Mouse (Mus musculus) urinary bladder, postnatal 25 days (tissue): ENCODE measurements around the gene Ptcd2.

Source experiments
- DNase-seq: peaks from one replicate; pipeline ENCODE4 v3.0.0; 2022; ENCODE audit warnings: low spot score

Ptcd2 gene

DNA sequence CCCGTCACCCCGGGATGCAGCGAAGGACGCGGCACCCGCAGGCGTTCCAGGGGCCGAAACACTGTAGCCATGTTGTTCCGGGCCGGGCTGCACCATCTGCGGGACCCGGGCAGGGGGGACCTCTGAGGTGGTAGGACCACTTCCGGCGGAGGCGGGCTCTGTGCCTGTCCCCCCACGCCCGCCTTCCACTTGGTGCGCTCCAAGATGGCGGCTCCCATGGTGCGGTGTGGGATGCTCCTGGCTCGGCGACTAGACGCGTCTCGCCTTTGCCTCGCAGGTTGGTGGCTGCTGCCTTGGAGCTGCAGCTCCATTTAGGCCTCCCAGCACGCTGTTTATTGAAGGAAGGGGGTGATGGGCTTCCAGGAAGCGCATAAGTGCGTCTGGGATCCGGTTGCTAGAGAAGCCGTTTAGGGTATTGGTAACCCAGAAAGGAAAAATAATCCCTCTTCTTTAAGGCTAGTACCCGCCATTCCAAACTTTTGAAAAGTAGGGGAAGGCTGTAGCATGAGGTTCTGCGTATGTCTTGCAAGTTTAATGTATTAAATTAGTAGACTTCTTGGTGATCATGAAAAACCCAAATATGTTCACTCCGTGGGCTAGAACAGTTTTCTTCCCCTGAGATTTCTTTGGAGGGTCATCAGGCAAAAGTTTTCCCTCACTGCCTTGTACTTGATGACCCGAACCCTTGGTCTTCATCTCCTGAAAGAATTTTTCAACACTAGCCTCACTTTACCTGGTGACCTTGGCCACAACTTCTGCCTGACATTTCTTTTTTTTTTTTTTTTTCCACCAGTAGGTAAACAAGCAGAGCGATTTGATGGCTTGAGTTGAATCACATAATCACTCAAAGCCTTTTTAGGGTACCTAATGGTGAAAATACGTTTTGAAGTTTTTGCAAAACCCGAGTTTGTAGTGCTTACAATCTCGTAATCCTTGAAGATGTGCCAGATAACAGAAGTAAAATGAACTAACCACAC is at the start of gene Ptcd2, which contains the start of gene Mrps27:
Gene Ptcd2 (minus strand): TSS at position 107 of the 977 bp plus-strand sequence.
Gene Mrps27 (plus strand): TSS at position 188 of the 977 bp plus-strand sequence.
- peak; percentile 97 for DNase-seq

DNA sequence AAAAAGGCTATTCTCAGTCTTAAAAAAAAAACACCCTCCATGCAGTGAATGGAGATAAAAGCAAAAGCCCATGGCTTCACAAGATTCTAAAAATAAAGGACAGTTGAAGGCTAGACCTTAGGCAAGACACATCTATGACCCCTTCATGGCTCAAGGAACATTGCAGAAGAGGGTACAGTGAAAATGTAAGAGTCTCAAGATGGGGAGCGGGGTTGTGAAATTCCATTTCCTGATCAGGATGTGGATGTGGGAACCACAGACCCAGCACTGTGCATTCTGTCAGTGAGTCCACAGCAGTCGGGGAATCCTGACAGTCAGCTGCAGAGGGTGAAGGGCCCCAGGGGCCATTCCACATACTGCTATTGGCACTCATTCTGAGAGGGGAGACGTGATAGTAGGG is 48.6 kb upstream of the Ptcd2 start:
- DNase-seq: no peak

DNA sequence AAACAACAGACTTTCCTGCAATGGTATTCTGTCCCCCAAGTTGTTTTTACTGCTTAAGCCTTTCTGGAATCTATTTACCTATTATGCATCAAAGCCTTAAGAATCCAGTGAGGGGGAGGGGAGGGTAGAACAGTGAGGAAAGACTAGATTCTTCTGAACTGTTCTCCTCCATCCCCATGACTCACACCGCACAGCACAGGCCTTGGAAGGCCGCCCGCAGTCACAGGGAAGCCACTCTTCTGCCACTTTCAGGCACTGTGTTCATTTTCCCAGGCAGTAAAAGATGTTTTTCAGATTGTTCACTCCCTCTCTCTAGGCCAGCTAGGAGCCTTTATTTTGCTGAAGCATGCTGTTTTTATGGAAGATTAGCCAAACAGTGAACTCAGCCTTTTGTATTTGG is 46.9 kb upstream of the Ptcd2 start:
- DNase-seq: peak; percentile 60

DNA sequence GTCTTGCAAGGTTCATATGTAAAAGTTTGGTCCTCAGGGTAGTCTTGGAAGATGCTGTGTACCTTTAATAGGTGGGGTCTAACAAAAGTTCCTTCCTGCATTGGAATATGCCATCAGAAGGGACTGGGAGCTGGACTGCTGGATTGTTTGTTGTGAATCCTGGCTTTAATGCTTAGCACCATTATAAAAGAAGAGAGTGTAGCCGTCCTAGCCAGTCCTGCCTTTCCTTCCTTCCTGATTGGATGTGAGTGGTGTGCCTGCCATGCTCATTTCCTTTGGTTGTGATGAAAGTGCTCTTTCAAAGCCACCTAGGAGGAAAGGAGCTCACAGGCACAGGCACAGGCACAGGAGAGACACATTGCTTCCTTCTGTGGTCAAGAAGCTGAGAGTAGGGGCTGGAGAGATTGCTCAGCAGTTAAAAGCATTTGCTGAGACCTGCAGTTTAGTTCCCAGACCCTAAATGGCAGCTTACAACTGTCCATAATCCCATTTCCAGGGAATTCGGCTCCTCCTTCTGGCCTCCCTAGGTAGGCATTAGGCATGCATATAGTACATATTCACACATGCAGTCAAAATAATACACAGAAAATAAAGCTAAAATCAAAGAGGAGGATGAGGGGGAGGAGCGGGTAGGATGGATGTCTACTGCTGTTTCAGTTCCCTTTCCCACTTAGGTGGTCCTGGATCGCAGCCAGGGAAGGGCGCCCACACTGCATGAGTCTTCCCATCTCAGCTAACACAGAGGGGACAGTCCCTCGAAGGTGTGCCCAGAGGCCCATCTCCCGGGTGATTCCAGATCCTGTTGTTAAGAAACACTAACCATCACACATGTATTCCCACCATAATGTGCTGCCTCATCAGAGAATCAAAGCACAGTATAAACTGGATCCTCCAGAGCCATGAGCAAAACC is 43.7 kb upstream of the Ptcd2 start:
- DNase-seq: no peak

DNA sequence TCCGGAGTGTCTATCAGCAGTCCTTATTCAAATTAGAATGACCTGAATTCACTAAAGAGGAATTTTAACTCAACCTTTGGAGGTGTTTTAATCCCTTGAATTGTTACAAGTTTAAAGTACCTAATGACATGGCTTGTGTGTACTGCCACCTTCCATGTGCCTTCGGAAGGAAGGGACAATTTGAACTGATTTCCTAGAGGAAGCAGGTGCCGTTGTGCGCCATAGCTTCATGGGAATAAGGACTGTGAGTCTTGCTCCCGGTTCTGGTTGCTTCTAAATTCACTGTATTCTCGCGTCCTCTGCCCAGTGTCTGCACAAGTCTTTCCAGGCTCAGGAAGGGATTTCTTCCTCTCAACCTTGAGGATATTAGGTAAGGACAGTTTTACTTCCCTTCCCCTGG is 41.8 kb upstream of the Ptcd2 start:
- DNase-seq: no peak

DNA sequence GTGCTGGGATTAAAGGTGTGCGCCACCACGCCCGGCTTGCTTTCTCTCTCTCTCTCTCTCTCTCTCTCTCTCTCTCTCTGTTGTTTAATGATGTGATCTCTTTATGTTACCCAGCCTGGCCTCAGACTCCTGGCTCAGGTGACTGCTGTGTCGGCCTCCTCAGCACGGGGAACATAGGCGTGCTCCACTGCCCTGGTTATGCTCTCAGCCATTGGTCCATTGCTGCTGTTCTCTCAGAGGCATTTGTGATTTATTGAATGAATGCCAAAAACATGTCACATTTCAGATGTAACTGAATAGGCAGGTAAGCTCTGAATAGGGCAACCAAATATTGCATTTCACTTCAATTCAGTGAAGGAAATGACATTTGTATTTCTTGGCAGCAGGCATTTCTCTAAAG is 41.4 kb upstream of the Ptcd2 start:
- no peak for DNase-seq

DNA sequence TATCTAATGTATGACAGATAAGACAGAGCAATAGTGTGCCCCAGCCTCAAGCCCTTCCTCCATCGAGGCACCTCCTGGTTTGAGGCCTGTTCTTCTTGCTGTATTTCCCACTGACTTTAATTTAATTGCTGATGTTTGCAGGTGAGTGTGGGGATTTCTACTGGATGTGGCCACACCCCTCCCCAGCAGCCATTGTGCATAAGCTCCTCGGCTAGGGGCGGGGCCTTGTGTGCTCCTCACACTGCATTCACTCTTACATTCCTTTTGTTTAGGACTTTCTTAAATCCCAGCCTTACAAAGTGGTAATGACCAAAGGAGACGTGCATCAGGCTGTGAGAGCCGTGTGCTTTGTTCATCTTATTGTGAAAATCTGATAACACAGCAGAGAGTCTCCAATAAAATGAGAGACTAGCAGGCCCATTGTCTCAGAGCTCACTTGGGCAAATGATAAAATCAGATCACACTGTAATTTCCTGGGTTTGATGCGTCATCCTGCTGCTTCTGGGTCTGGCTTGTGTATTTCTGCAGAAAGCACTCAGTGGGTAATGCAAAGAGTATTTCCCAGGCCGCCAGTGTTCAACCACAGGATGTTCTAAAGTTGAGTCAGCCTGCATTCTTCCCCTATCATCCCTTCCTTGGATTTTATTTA is 40.2 kb upstream of the Ptcd2 start:
- no peak for DNase-seq

DNA sequence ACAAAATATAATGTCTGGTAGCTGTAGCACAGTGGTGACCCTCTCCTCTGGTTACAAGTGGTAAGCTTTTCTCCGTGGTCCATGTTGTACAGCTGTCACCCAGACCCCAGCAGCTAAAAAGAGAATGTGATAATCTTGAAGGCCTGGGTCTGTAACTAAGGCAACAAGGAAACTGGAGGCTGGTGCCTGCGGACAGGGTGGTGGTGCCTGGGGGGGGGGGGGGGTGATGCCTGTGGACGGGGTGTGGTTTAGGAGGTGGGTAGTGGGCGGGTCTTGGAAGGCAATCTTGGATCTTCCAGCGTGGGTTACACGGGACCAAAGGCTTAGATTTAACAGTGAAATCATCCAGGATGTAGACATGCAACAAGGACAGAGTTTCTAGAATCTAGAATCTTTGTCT is 37.9 kb upstream of the Ptcd2 start:
- DNase-seq: no peak

DNA sequence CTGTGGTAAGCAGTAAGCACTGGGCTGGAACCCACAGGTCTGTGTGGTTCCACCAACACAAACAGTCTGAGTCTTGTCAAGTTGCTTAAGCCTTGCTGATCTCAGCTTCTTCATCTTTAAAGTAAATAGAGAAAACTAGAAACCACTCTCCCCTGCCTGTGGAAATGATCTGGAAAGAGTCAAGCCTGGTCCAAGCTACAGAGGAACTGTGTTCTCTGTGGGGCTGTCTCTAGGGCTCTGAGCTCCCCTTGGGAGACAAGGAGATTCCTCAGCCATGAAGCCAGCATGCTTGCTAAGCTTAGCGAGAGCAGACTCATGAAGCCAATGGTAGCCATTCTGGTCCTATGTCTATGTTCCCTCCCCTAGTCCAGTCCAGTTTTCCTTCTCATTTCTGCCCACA is 33.7 kb upstream of the Ptcd2 start:
- no peak for DNase-seq

DNA sequence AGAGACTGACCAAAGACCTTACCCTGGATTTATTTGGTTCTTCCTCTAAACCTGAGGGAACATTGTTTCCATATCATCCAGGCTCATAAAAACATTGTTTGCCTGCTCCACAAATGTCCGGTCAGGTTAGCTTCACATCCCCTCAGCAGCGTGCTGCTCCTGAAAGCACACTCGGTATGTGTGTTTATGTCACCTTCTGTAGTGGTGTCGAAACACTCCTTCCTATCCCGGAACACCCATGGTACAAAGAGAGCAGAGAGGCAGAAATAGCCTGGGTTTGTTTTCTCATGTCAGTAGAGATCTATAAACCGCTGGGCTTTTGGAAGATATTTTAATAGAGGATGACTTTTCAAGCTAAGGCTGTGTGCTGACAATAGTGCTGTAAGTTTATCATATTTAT is 32.5 kb upstream of the Ptcd2 start:
- DNase-seq: no peak

DNA sequence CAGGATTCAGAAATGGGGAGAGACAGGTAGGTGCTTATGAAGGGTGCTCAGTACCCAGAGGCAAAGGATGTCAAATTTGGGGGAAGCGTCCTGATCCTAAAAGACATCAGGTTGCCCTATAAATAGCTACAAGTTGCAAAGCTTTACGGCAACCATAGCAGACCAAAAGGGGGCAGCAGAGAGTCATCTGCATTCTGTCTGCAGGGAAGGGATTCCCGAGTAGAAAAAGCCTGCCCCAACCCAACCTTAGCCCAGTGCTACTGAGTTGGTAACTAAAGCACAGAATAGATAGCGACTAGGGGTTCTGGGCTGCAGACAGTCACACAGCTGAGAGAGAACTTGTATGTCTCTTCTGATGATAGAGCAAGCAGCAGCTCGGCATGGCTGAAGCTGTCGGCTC is 31.0 kb upstream of the Ptcd2 start:
- peak; percentile 77 for DNase-seq

DNA sequence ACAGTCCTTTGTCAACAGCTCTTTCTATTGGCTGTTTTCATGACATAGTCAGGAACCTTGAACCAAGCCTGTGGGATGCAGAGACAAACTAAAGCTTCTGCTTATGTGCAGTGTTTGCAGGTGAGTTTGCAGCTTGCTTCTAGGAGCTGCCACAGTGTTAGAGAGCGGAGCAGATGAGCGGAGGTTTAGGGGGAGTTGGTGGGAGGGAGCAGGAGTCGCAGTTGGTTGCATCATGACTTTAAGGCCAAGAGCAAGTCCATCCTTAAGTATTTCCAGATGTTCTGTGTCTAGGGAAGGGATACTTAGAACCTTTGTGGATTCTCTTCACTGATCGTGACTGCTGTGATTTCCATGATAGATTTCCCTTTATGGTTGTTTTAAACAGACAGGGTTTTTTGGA is 29.7 kb upstream of the Ptcd2 start:
- no peak for DNase-seq

DNA sequence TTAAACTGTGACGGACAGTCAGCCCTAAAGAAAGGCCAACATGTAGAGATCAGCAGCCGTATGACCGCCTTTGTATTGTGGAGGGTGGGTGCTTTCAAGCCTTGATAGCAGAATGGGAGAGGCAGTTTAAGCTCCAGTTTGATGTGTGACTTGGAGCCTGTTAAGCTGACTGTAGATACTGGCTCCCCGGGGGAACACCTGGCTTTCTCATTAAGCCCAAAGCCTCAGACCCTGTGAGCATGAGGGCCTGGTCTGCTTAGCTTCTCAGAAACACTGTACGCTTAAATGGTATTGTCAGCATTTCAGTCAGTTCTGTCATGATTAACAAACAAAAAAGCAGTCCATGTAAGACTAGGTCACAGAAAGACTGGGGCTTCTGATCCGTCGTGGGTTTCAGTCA is 29.2 kb upstream of the Ptcd2 start:
- DNase-seq: no peak

DNA sequence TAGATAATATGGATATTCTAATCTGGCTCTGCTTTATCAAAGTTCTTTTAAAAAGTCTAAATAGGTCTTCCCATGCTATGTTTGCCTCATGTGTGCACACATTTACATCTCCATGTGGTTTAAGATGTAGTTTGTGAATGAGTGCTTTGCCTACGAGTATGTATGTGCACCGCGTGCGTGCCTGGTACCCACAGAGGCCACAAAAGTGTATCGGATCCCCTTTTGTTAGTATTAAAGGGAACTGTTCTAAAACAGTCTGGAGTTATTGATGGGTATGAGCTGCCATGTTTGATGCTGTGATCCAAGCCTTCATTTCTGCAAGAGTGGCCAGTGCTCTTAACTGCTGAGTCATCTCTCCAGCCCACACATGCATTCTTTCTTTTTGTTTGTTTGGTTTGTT is 26.8 kb upstream of the Ptcd2 start:
- no peak for DNase-seq

DNA sequence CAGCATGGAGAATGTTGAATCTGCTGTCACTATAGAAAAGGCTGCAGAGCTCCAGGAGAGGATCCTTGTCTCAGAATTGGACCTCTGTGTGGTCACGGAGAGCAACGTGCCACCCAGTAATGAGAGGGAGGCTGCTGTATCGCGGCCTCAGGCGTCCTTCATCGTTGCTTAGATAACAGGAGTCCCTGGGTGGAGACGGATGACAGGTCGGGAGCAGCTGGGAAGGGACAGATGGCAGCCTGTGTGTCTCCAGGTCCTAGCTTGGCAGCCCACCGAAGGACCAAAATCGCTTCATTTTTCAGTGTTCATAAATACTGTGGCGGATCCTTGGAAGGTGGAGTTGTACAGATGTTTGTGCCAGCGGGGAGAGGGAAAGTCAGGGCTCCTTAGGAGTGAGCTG is 24.6 kb upstream of the Ptcd2 start:
- DNase-seq: no peak

DNA sequence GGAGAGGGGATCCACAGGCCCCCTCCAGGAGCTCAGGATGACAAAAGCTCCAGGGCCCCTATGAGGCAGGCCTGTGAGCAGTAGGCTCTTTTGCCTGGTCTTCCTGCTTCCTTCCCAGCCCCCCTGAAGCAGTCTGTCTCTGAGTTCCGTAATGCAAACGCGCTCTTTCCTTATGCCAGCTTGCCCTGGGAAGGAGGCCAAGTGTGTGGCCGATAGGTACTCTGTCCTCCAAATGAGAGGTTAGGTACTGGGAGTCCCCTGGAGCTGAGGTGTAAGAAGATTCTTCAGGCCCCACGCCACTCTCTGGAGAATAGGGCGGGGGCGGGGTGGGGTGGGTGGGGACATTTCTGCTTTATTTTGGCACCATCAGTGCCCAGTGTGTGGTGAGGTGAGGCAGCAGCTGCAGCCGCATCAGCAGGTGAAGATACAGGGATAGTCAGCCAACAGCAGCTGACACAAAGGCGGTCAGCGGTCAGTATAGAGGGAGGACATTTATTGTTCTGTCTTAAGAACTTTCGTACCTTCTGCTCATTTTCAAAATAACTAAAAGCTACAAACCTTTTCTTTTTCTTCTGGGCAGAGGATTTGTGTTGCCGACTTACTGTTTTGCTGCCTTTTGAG is 23.2 kb upstream of the Ptcd2 start:
- no peak for DNase-seq

DNA sequence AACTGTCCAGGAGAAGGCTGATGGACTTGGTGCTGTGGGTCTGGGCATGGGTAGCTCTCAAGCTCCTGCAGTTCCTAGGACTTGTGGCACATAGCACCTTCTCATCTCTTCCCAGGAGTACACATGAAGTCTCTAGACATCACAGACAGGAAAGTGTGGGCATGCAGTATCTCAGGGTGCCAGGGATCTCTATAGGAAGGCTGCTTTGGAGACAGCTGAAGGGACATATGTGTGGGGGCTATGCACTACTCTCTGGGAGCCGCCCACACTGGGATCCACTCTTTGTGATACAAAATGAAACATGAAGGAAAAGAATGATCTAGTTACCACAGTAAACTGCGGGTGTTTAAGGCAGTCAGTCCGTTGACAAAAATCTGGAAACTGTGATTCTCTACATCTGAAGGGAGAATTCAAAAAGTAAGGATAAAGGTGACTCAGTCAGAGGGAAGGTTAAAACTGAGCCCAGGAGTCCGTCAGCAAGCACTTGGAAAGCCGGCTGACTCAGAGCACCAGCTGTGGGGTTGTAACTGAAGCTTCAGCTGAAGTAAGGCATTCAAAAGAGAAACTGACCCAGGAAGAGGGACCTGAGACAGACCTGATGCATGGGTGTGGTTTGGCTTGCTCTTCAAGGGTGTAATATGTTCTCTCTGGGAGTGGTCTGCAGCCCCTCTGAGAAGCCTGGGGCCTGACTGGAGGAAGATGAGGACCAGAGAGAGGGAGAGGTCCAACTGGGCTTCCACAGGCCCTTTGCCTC is 22.1 kb upstream of the Ptcd2 start:
- no peak for DNase-seq

DNA sequence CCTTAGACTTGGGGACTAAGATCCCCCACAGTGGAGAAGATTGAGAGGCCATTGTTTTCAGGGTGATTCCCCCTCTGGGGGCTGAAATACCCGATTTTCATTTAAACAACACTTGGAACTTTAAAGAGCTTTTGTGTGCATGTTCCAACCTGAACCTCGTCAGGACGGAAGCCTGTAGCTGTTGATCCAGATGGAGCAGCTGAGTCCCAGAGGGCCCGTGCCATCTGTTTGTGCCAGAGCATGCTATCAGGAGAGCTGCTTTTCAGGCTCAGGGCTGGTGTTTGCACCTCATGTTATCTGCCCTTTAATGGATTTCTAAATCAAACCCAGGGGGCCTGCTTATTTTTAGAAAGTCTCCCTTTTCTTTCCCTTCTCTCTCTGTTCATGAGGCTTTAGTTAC is 19.4 kb upstream of the Ptcd2 start:
- no peak for DNase-seq

DNA sequence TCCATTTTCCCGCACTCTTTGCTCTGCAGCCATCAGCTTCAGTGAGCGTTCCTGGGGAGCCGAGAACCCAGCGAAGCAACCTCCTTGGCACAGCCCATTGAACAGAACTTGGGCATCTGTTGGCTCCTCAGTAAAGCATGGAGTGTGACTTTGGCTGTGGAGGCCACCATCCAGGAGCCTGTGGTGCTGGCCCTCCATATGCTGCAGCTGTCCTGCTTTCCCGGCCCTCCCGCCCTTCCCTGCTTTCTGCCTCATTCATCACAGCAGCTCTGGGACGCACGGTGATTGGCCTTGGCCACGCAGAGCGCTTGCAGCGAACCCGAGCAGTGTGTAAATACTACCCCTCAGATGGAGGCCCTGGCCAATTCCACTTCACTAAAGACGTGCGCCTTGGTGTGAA is 14.4 kb upstream of the Ptcd2 start:
- DNase-seq: no peak

DNA sequence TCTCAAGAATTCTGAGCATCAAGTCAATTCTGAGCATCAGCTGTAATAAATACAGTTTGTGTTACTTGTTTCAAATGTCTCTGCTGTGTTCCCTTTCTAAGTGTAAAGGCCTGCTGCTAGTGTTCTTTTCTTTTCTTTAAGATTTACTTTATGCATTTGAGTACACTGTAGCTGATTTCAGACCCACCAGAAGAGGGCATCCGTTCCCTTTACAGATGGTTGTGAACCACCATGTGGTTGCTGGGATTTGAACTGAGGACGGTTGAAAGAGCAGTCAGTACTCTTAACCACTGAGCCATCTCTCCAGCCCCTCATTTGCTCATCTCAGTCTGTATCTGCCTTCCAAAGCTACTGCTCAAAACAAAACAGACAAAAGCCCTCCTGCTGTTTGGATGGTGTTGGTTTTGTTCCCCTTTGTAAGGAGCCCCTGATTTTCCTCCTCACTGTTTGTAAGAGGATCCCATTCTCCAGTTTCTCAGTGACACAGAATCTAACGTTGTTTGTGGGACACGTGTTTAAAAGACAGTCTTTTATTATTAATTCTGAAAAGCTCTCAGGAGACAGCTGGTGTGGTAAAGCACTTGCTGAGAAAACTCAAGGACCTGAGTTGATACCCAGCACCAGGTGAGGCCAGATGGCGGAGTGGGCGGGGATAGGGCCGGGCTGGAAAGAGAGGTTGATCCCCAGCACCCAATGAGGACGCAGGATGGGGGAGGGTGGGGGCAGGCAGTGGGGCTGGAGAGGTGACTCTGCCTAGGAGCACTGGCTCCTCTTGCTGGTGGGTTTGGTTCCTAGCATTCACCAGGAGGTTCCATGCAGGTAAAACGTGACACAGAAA is 12.1 kb upstream of the Ptcd2 start:
- no peak for DNase-seq
